Mouse (Mus musculus): Measurements from ENCODE around the gene Brf1.

The Brf1 gene

GRCm38 (mm10) chr12:113016976-113017375 is 16.5 kb upstream of the Brf1 start:
- peak; percentile 87 for DNase-seq

- DNase-seq: no peak
Observed at GRCm38 (mm10) chr12:113015956-113016355, 15.5 kb upstream of the Brf1 start.

GRCm38 (mm10) chr12:113014561-113015556 is 14.4 kb upstream of the Brf1 start:
- DNase-seq: no peak

- peak; percentile 93 for DNase-seq
Observed at GRCm38 (mm10) chr12:113013604-113014558, 13.4 kb upstream of the Brf1 start, which contains the start of gene Pacs2. Gene Pacs2 (plus strand): TSS chr12:113014508.

GRCm38 (mm10) chr12:113013021-113013491 is 12.6 kb upstream of the Brf1 start:
- peak; percentile 94 for DNase-seq

- DNase-seq: no peak
Observed at GRCm38 (mm10) chr12:113012443-113012842, 11.9 kb upstream of the Brf1 start.

GRCm38 (mm10) chr12:113011702-113012360 is 11.3 kb upstream of the Brf1 start:
- no peak for DNase-seq

GRCm38 (mm10) chr12:113004993-113005392 is 4.5 kb upstream of the Brf1 start:
- peak; percentile 80 for DNase-seq

- no peak for DNase-seq
Observed at GRCm38 (mm10) chr12:113004011-113004410, 3.5 kb upstream of the Brf1 start.

- DNase-seq: no peak
Observed at GRCm38 (mm10) chr12:113002667-113003066, 2.2 kb upstream of the Brf1 start.

GRCm38 (mm10) chr12:113001133-113001474 is 600 bp upstream of the Brf1 start:
- DNase-seq: no peak

GRCm38 (mm10) chr12:112999569-113000293 is 773 bp downstream of the Brf1 start:
- DNase-seq: peak; percentile 40

- no peak for DNase-seq
Observed at GRCm38 (mm10) chr12:112994153-112994552, 6.4 kb downstream of the Brf1 start.

GRCm38 (mm10) chr12:112991444-112991843 is 9.1 kb downstream of the Brf1 start:
- DNase-seq: no peak

- DNase-seq: no peak
Observed at GRCm38 (mm10) chr12:112990706-112991405, 9.6 kb downstream of the Brf1 start.

- DNase-seq: no peak
Observed at GRCm38 (mm10) chr12:112987877-112988276, 12.6 kb downstream of the Brf1 start.

GRCm38 (mm10) chr12:112985346-112985745 is 15.2 kb downstream of the Brf1 start:
- no peak for DNase-seq

GRCm38 (mm10) chr12:112982031-112982430 is 18.5 kb downstream of the Brf1 start:
- DNase-seq: no peak

GRCm38 (mm10) chr12:112977156-112977555 is 23.3 kb downstream of the Brf1 start:
- no peak for DNase-seq

- peak; percentile 91 for DNase-seq
Observed at GRCm38 (mm10) chr12:112976371-112977073, 24.0 kb downstream of the Brf1 start, which contains the start of gene Btbd6. Gene Btbd6 (plus strand): TSS chr12:112976482.

All from layer of hippocampus, adult 9-11 months (tissue).